Mouse (Mus musculus) lung, postnatal 25 days (tissue): ENCODE data around the gene Cmss1.

Source experiments
- DNase-seq: peaks from one replicate; pipeline ENCODE4 v3.0.0; 2022; ENCODE audit warnings: low spot score

The Cmss1 gene

DNA sequence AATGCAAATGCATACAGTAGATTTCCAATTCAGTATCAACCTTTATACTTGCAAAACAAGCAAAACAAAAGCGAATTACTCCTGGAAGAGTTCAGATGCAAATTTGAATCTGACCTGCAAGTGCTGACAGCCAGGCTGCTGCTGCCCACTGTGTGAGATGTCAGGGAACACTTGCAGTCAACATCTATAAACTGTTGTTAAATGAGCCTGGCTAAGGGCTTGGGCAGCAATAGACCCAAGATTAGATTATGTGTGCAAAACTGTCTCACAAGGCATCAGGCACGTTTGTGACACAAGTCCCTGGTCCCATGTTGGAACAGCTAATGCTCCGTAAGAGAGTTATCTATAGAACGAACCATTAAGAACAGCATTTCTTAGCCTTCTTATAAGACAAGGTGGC lies 314.4 kb downstream of the Cmss1 start:
- DNase-seq = no peak

DNA sequence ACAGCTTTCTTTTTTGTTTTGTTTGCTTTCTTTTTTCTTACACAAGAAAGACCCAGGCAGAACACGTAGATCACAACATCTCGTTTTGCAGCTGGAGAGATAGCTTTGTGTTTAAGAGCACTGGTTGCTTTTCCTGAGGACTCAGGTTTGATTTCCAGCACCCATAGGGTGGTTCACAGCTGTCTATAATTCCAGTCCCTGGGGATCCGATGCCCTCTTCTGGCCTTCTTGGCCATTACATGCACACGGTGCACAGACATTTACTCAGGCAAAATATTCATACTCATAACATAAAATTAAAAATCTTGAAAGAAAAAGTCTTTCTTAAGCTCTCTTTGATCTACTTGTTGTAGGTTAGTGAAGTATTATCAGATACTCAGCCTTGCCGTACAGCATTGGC lies 315.0 kb downstream of the Cmss1 start:
- no peak for DNase-seq

DNA sequence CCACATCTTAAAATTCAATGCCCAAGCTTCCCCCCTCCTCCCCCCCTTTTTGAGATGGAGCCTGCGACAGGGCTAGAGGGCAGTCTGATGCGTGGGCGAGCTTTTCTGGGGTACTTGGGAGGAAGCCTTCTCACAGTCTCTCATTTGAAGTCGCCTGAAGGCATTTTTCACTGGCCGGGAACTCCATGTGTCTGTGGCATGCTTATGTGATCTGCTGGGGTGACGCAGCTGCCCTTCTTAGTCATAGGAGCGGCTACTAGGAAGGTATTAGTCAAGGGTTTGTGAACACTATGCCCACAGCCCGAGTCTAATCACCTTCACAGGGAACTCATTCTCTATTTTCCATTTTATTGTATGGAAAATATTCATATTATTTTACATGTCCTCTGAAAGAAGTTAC lies 325.2 kb downstream of the Cmss1 start:
- no peak for DNase-seq

DNA sequence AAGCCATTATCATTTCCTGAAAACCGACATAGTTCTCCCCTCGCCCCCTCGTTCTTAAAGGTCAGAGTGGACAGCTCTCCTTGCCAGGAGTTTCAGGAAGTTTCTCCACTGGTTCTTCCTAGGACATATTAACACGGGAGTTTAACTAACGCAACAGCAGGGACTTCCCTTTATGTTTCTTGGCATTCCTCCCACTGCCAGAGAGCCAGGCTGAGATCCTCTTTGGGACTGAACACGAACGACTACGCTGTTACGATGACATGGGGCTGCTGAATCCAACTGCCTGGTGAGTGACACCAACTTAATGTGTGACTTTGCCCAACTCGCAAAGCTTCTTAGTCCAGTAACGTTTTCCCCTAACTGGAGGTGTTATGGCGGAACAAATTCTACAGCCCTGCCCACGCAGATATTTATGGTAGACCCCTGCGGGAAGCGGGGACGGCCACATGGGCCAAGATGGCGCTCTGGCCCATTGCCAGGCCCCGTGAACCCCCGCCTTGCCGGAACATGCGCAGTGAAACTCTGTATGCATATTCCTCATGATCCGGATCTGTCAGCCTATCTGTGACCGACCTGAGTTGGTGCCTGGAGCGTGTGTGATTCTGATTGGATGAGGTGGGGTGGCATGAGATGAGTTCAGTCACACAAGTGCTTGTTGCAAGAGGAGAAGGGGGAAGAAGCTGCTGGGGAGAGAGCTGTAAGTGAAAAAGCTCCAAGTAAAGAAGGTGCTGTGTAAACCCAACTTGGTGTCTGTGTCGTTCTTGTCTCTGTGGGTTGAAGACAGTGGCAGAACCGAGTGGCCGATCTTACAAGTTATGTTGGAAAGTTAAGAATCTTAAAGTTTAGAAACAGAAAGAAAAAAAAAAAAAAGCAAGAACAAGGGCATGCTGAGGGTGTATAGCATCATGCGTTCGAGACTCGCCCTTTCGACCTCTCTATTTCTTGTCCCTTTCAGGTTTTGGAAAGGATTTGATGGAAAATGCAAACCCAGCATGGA lies 326.1 kb downstream of the Cmss1 start:
- no peak for DNase-seq

DNA sequence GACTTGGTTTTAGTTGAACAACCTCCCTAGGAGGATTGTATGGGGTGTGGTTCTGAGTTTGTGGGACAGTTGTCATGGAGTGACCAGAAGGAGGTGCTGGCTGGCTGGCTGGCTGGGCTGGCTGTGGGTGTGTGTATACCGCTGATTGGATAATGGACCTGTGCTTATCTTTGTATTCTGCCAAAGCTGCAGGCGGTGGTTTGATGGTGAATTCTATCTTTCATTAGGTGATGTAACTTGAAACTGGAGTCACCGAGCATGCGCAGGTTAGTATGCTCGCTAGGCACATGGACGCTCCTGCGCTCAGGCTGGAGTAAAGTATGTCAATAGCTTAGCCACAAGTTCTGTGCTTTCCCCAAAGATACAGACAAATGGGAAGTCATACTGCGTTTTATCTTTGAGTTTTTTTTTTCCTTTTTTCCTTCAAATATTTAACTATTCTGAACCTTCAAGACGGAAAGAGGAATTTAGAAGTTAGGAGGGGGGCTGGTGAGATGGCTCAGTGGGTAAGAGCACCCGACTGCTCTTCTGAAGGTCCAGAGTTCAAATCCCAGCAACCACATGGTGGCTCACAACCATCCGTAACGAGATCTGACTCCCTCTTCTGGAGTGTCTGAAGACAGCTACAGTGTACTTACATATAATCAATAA lies 327.6 kb downstream of the Cmss1 start:
- DNase-seq = no peak

DNA sequence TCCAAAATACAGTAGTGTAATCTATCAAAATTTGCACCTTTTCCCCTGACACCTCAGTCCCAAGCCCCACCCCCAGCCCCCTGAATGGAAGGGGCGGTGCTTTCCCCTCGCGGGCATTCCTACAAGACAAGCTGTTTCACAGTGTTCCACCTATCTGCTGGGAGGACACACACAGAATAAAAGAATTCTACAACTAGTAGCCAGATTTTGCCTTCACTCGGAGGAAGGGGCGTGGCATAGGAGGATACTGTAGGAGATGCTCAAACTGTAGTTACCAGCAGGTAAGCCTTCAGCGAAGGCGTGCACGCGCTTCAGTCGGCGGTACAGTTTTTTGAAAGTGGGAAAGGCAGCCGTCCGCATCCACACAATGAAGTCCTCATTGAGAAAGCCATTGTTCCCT lies 336.9 kb downstream of the Cmss1 start:
- no peak for DNase-seq

DNA sequence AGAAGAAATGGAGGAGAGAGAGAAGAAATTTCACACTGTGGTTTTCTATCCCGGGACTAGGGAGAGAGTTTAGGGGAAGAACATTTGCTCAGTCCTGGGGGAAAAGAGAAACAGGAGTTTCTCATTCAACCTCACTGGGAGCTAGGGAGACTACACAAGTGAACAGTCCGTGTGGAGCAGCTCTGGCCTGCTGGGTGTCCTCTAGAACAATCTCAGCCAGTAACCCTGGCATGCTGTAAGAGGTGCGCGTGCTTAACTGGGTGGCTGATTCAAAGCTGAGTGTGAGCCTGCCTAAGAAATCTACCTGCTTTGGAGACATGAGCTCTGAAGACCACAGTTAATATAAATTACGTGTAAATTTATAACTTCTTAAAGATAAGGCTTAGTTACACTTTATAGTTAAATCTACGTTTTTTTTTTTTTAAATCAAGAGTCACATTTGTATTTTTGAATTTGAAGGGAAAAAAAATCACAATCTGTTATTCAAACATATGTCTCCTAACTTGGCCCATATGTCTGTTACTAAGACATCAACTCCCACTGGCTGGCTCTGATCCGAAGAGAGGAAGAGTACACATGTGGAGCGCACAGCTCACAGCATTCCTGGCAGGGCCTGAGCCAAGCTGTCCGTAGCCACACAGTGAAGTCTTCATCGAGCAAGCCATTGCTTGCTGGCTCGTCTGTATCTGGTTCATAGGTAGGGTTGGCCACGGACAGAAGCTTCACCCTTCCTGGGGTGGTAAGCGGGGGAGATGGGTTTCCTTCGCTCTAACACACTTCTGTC lies 338.4 kb downstream of the Cmss1 start:
- no peak for DNase-seq

DNA sequence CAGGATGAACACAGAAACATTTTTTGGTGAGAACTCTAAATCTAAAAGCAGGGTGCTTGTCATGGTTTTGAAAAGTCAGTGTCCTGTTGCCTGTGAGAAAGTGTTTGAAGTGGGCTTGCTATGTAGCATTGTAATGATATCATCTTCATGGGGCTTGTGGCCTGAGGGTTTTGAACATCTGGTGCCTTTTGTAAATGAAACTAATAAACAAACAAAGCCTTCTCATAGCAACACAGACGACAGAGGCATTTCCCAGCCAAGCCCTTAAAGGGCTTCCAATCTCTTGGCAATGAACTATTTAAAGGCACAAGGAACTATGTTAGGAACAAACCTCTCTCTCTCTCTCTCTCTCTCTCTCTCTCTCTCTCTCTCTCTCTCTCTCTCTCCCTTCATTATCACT lies 339.6 kb downstream of the Cmss1 start:
- peak; percentile 68 for DNase-seq

DNA sequence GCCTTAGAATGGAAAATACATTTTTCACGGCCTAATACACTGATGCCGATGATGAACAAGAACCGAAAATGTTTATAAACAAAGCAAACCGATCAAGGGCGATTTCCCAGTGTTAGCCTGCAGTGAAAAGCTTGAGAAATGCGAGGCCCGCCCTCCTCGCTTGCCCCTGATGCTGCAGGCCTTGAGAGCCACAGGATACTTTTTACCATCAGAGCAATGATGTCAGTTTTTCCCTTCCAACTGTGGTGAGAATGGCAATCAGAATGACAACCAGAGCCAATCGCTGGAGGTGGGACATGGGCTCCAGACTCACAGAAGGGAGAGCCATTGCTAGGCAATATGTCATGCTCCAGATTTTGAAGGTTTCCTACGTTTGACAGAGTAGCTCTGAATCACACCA lies 346.5 kb downstream of the Cmss1 start:
- DNase-seq = no peak

DNA sequence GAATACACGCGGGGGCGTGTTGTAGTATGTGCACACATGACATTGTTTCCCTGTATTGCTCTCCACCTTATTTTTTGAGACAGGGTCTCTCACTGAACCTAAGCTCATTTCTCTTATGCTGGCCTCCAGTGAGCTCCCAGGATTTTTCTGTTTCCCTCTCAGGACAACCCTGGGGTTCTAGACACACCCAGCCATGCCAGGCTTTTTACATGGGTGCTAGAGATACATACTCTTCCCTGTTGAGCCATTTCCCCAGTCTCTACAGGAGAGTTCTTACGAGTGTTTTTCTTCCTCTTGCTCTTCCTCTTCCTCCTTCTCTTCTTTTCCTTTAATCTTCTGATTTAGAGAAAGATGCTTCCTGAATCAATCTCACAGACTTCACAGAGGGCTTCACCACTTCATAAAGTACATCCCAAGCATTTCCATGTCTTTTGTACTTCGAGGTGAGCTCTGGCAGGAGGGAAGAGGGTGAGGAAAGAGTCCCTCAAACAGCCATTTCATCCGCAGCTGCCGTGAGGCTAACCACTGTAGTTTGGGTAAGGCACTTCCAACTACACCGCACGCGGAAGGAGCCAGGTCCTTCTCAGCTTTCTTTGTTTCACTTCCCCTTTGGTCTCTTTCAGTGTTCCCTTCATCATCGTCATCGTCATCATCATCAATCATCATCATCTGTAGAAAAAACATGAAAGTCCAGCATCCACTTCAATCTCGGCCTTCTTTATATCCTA lies 347.1 kb downstream of the Cmss1 start:
- no peak for DNase-seq
